Mouse (Mus musculus) kidney, adult 8-10 months (tissue): Measurements from ENCODE around the gene Tfap4.
A peak's percentile ranks its signal among the peaks of the same experiment; 100 is the strongest.

Source experiments
- DNase-seq, 2 experiments: peaks; one replicate each; pipeline ENCODE4 v3.0.0; 2022

The Tfap4 gene

DNA sequence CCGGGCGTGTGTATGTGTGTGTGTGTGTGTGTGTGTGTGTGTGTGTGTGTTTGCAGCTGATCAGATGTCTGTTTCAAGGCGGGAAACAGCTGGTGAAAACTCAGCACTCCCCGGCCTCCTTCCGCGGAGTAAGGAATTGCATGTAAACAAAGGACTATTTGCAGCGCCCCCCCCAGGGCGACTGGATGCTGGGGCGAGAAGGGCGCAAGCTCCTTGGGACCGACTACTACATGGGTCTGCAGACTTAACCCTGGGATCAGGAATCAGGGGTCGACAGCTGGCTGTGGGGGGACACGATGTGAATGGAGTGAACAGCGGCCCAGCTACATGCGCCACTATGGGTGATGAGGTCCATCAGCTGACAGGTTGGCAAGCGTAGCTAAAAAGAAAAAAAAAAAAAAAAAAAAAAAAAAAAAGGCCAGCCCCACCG lies at the start of gene Tfap4:
Tfap4 (minus strand) TSS at position 140 of the 430 bp plus-strand sequence.
- peak; percentile 89 to 92 for DNase-seq

DNA sequence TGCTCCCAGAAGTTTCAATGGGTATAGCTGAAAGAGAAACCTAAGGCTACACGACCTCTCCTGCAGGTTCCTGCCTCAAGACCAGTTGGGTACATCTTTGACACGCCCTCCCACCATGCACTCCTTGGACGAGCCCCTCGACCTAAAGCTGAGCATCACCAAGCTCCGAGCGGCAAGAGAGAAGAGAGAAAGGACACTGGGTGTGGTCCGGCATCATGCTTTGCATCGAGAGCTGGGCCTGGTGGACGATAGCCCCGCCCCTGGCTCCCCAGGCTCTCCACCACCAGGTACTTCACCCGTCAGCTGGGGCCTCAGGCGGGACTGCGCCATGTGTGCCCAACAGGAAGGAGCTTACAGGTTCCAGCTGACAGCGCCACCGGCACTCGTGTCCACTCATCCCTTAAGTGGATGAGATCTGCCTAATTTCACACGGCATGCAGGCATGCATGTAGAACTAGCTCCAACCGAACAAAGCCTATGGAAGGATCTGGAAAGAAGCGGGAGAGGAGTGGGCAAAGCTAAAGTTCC lies 48.9 kb upstream of the Tfap4 start:
- no peak for DNase-seq

DNA sequence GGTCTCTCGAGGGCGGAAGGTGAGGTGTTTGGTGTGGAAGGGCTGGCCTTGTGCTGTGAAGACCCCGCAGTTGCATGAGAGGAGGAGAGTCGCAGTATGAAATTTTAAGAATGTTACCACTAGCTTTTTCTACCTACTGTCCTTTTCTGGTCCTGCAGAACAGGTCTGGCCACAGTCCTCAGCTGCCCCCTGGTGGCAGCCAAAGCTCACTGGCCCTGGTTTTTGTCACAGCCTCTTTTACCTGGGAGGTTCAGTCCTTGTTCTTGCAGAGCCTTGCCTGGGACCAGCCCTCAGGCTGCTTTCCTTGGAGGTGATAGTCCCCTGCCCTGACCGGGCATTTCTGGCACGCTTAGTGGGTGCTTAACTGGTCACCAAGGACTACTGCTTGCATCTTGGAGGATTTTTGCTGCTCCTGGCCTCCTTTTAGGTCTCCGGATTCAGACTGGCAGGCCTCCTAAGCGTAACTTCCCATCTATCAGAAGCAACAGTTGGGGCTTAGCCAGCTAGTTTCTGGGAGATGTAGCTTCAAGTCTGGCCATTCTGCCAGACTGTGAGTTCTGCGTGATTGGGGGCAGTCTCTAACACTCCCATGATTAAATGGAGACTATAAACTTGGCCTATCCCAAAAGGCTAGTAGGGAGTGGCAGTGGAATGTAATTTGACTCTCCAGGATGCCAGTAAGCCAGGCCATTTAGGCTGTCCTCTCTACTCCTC lies 48.3 kb upstream of the Tfap4 start:
- peak; percentile 85 to 87 for DNase-seq

DNA sequence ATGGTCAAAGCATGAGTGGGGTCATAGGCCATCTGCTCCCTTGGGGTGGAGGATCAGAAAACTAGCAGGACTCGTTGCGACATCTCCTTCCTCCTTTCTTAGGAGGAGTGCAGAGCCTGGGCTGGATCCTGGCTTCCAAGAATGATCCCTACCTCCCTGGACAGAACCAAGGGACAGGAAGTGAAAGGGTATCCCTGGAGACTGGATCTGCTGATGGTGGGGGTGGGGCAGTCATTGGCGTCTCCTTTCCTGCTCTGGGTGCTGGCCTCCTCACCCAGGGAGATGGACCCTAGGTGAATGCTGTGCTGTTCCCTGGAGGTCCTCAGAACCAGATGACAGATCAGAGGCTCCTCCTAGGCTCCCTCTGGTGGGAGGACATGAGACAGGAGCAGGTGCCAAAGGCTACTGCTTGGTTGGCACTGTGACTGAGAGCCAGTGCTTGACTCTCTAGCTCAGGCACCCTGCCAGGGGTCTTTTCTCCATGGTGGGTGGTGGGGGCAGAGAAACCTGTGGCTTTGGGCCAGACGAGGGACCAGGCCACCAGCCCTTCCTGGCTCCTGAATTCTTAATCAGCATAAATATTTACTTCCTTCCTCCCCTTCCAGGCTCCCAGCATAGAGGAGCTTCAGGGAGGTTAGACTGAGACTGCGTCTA lies 46.9 kb upstream of the Tfap4 start:
- peak; percentile 74 to 80 for DNase-seq

DNA sequence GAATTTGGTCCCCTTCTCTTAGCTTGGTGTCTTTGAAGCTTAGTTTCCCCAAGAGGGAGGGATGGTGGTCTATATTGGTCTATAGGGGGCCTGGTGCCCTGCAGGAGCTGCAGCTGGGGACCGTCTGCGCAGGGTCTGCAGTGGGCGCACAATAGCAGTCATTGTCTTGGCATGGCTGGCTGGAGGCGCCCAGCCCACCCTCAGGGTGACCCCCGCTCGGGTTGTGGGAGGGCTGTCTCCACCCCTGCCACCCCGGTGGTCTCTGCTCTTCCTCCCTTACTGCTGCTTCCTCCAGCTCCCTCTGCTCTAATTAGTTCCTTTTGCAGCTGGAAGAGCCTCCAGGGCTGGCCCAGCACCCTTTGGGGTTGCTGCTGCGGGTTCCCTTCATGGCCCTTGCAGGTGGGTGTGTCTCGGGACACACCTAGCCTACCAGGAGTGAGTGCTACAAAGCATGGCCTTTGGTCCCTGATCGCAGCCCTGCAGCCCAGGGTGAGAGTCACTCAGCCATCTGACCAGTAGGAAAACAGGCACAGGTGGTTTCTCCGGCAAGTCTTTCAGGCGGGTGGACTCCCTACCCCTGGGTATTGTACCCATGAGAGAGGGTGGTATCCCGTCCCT lies 46.0 kb upstream of the Tfap4 start:
- DNase-seq, result peak in 1 of 2 experiments; percentile 47

DNA sequence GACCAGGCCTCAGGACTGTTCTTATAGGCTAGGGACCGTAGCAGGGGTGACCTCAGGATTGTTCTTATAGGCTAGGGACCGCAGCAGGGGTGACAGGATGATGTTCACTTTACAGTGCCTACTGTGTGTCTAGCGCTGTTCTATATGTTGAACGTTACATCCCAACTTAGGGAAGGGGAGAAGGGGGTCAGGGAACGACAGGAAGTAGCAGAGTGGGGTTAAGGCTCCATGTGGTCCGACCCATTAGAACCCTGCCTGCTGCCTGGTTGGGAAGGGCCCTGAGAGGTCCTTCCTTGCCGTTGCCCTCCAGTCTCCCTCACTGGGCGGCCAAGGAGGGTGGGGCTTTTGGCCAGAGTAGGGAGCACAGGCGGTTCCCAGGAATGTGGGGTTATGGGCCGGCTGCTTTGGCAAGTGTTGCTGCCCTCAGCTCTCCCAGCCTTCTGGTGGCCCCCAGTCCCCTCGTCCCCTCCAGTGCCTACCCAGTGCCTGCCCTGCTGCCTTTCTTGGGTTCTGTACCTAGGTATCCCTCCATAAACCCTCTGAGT lies 44.7 kb upstream of the Tfap4 start:
- DNase-seq, result peak; percentile 63 to 72

DNA sequence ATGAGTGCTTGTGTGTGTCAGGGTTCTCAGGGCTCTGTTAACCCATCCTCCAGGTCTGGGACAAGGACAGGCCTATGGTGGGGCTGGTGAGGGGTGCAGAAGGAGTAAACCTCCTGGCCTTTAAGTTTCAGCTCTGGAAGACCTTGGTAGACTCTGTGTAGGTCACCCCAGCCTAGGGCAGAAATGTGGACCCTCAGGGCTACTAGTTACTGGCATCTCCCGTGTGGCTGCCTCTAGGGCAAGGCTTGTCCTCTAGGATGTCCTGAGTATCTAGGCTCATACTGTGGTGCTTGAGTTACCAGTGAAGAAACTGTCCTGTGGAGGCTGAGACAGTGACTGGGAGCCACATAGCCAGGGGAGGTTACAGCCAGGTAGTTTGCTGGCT lies 43.8 kb upstream of the Tfap4 start:
- DNase-seq, result no peak

DNA sequence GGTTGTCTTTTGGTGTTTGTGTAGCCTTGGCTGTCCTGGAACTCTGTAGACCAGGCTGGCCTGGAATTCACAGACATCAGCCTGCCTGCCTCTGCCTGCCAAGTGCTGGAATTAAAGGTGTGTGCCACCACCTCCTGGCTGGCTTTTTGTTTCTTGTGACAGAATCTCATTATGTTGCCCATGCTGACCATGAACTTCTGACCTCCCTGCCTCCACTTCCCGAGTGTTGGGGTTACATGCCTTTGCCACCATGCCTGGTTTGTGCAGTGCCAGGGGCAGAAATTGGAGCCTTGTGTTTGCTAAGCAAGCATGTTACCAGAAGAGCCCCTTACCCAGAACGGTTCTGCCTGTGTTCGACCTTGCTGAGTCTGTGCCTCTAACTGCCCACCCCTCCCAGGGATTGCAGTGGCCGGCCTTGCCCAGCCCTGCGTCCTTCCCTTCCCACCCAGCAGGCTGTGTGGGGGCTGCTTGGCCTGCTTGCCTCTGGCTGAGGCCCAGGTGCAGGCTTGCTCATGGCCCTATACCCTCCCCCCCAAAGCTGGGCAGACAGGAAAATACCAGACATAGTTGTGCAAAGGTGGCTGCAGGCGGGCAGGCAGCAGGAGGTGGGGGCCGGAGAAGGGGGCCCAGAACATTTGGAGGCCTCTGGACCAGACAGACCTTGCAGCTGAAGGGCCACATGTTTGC lies 43.3 kb upstream of the Tfap4 start:
- peak; percentile 80 to 92 for DNase-seq

DNA sequence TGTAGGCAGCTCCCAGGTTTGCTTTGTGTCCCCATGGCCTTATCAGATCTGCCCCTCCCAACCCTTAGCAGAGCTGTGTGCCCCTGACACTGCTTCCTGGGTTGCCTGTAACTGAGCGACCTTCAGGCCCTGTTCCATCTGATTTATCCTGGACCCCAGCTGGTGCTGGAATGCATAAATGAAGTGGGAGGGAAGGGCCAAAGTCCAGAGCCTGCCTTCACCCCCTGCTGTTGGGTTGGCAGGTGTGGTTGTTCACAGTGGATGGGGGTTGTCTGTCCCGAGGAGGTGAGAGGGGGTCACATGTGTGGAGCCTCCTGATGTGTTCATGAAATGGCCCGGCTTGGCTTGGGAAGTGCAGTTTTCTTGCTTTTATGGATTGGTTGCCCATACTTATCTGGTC lies 42.5 kb upstream of the Tfap4 start:
- DNase-seq, result peak; percentile 94 to 95

DNA sequence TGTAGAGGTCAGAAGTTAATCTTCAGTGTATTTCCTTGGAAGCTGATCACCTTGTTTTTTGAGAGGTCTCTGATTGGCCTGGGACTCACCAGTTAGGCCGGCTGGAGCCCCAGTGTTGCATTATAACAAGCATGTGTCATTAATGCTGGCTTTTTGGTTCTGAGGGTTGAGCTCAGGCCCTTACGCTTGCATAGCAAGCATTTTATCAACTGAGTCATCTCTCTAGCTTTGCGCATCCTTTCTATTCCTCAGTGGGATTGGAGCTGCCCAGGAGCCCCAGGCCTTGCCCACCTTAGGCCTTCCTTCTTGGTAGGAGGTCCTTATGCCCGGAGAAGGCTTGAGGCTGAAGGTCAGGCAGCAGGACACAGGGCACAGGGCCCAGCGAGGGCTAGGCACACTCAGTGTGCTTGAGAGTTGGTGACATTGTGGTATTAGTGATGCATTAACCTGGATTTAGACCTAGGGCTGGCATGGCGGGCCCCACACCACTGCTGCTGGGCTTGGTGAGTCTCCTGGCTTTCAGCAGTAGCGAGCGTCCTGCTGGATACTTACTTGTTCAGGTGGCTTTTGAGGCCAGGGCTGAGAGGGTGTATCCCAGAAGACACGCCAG lies 41.2 kb upstream of the Tfap4 start:
- peak; percentile 86 to 91 for DNase-seq

DNA sequence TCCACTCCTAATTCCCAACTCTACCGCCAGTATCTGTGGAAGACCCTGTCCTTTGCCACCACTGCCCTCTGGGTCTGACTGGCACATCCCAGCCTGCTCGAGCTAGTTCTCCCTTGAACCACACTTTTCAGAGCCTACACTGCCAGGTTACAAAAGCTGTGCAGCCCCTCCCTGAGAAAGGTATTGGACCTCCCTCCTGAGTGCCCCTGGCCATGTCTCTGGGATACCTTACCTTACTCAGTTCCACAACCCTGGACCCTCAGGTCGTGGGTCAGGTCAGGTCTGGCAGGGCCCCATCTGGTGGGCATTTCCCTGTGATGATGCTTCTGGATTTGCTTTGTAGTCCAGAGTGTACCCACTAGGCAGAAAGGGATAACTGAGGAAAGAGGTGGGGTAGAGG lies 40.0 kb upstream of the Tfap4 start:
- no peak for DNase-seq

DNA sequence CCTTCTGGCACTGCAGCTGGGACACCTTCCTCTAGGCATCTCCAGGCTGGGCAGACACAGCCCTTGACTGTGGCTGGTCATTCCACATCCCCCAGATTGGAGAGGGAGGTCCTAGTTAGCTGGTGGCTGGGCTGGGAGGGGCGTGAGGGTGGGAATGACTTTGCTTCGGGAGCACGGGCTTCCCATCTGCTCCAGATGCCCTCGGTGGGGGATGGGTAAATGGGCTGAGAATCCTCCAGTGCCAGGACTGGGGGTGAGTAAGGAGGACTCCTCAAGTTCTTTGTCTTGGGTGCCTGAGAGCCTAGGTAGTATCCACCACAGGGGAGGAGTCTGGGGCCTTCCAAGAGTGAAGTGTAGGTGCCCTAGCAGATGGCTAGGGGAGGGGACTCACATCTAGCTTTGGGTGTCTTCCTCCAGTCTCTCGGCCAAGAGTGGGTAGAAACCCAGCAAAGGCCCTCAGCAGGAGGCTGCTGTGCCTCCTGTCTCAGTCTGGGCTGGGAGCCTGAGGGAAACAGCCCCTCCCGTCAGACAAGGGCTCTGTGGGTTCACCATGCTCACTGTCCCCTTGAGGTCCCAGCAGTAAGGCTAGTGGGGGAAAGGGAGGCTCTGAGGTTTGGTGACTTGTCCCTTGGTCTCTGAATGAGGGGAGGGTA lies 39.4 kb upstream of the Tfap4 start:
- DNase-seq, result no peak

DNA sequence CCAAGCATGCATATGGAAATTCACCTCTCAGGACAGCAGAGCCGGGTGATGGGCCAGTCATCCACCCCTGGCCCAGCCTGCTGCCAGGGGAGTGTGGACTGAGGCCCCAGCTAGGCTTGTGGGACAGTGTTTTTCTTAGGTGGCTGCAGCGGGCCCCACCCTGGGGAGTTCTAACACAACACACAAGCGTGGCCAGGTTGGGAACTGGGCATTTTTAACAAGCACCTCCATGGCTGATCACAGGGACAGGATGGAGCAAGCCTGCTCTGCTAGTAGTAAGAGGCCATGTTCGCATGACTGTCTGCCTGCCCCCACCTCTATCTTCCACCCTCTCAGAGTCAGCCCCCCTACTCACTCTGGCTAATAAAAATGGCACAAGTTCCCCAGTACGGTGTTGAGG lies 38.4 kb upstream of the Tfap4 start:
- no peak for DNase-seq

DNA sequence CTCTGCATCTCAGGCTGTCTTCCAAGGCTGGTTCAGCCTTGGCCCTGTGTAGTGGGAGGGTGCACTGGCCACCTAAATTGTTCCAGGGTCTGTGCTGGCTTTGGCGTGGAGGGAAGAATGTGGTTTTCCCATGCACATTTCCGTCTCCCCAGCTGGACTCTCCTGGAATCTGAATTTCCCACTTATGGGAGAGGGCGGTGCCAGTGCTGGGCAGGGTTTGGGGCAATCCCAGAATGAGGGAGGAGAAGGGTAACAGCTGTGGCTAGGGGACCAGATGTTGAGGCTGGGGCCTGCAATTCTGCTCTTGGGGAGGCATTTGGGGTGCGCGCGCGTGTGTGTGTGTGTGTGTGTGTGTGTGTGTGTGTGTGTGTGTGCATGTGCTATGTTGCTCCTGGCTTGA lies 37.6 kb upstream of the Tfap4 start:
- no peak for DNase-seq

DNA sequence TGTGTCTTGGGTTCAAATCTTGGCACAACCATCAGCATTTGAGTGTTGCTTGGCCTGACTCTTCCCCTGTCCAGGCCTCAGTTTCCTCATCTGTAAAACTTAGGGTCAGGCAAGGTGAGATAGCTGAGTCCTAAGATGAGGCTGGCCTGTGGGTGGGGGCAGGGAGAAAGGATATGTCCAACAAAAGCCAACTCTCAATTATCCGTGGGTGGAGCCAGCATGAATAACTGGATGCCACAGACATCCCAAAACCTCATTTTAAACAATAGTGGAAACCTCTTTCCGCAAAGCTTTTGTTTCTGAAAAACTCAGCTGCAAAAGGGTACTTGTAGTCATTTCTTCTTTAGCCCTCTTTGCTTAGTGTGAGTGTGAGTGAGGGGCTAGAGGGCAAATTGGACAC lies 37.2 kb upstream of the Tfap4 start:
- no peak for DNase-seq

DNA sequence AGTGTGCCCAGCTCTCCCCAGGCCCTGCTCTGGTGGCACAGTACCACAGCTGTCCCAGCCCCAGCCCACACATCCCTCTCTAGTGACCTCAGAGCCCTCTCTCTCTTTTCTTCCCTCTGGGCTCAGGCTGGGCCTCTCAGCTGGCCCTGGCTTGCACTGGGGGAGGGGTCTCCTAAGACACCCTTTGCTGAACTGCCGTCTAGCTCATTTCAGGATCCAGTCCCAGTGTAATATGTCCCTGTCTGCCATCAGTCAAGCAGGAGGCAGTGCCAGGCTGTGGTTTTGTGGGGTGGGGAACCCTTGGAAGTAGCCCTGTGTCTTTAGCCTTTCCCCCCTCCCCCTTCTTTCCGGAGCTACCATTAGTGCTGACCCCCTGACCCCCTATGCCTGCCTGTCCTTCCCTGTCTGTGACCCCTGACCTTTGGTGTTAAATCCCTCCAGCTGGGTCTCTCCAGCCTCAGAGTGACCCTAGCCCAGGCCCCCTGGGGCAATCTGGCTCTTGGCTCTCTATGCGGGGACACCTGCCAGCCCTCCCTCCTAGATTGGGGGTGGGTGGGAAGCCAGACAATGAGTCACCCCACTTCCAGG lies 36.6 kb upstream of the Tfap4 start:
- no peak for DNase-seq

DNA sequence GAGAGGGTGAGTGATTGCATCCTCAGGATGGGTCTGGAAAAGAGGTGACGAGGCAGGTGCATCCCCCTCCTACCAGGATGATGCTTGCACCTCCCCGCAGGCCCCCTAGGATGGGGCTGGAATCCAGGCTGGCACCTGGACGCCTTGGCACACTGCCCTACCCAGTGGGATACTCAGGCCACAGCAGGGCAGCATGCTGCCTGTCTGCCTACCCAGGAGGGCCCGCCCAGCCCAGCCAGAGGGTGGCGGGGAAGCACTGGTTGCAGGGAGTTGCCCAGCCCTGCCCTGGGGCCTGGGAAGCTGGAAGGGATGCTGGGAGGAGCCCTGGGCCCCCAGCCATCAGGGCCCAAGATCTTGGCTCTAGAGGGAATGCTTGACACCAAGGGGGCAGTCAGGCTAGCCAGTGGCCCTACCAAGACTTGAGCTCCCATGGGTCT lies 35.9 kb upstream of the Tfap4 start:
- DNase-seq, result peak; percentile 84 to 88

DNA sequence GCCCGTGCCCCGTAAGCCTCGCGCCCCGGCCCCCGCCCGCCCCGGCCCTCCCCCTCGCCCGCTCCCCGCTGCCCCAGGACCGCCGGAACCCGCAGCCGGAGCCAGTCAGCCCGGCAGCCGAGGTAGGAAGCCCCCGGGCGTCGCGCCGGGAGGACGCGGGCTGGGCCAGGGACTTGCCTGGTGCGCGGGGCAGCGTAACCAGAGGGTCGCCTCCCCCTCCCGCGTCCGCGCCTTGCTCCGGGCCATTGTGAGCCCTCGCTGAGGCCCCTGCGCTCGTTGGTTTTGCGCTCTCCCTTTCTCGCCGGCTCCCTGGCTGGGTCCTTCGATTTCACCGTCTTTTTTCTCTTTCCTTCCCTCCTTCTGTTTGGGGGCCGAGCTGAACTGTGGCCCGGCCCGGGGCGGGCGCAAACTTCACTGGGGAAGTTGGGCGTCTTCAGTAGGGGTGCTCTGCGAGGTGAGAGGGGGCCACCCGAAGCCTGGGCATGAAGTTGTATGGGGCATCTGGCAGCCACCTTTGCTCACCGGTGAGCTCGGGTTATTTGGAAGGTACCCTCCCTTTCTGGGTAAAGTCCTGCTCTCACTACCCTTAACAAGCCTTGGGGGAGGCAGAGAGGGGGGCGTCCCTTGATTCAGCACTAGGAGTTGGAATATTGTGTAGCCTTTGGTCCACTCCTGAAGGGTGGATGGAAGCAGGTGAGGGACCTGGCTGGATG lies 35.3 kb upstream of the Tfap4 start:
- DNase-seq, result no peak

DNA sequence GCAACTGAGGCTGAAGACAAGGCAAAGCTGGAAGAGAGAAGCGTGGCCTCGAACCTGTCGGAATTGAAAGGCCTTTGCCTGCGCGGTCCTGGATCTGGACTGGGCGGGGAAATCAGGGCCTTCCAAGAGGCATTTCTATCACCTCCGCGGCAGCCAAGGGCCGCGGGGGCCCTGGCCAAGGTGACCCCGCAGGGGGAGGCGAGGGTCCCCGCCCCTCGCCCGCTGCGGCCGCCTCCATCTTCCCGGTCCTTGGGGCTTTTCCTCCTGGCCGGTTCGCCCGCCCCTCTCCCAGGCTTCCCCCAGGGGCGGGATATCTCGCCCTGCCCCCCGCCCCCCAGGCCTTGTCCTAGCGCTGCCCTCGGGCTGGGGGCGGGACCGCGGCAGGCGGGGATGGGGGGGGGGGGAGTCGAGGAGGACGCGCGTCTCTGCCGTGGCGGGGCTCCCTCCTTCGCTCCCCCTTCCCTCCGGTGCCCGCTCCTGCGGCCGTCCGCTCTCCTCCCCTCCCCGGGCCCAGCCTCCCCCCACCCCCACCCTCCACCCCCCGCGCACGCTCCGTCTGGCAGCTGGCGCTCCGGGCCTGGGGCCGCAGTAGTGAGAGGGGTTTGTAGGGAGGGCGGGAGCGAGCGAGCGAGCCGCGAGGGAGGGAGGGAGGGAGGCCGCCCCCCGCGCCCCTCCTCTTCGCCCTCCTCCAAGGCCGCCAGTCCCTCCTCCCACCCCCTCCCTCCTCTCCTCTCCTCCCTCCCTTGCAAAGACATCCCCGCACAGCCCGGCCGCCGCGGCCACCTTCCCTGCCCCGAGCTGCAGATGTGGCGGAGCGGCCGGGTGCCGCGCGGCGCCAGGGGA lies 34.5 kb upstream of the Tfap4 start, which contains the start of gene Glis2:
Glis2 (plus strand) TSS at position 743 of the 843 bp plus-strand sequence.
- DNase-seq, result peak; percentile 80 to 81
